Mouse (Mus musculus) myocyte (in vitro differentiated cells): ENCODE measurements around the gene Perm1.

Experiments
- CEBPB ChIP-seq: IDR thresholded peaks from 2 replicates; pipeline ENCODE4 v1.6.1; 2011; ENCODE audit warnings: mild to moderate bottlenecking, moderate library complexity; ENCODE audit not compliant: poor library complexity, insufficient read depth, severe bottlenecking
- E2F4 ChIP-seq: IDR thresholded peaks from one replicate; pipeline ENCODE4 v1.6.1; 2011; ENCODE audit warnings: mild to moderate bottlenecking, control low read depth, moderate library complexity; ENCODE audit not compliant: insufficient read depth
- MAX ChIP-seq: IDR thresholded peaks from one replicate; pipeline ENCODE4 v1.6.1; 2011; ENCODE audit warnings: low read depth, mild to moderate bottlenecking, control low read depth
- MYOD1 ChIP-seq, 3 experiments: IDR thresholded peaks; one replicate each; pipeline ENCODE4 v1.6.1; 2011; ENCODE audit warnings: control low read depth in 2 of 3, low read depth in 2 of 3, mild to moderate bottlenecking in 2 of 3, moderate library complexity in 1 of 3; ENCODE audit not compliant: insufficient read length in 2 of 3, control insufficient read depth in 1 of 3
- MYOG ChIP-seq, 3 experiments: IDR thresholded peaks; one replicate each; pipeline ENCODE4 v1.6.1; 2011; ENCODE audit warnings: control low read depth in 2 of 3, low read depth in 2 of 3, mild to moderate bottlenecking in 2 of 3; ENCODE audit not compliant: insufficient read length in 2 of 3, control insufficient read depth in 1 of 3, insufficient read depth in 1 of 3
- POLR2A ChIP-seq: IDR thresholded peaks from one replicate; pipeline ENCODE4 v1.6.1; 2011; ENCODE audit warnings: low read depth, mild to moderate bottlenecking, control low read depth, moderate library complexity; ENCODE audit not compliant: insufficient read length
- POLR2AphosphoS2 ChIP-seq: IDR thresholded peaks from one replicate; pipeline ENCODE4 v1.6.1; 2011; ENCODE audit warnings: low read depth, control low read depth; ENCODE audit not compliant: insufficient read length
- TCF3 ChIP-seq: IDR thresholded peaks from one replicate; pipeline ENCODE4 v1.6.1; 2011; ENCODE audit warnings: low read depth, control low read depth; ENCODE audit not compliant: insufficient read length
- USF1 ChIP-seq: IDR thresholded peaks from one replicate; pipeline ENCODE4 v1.6.1; 2011; ENCODE audit warnings: low read depth, mild to moderate bottlenecking, control low read depth, moderate library complexity

DNA sequence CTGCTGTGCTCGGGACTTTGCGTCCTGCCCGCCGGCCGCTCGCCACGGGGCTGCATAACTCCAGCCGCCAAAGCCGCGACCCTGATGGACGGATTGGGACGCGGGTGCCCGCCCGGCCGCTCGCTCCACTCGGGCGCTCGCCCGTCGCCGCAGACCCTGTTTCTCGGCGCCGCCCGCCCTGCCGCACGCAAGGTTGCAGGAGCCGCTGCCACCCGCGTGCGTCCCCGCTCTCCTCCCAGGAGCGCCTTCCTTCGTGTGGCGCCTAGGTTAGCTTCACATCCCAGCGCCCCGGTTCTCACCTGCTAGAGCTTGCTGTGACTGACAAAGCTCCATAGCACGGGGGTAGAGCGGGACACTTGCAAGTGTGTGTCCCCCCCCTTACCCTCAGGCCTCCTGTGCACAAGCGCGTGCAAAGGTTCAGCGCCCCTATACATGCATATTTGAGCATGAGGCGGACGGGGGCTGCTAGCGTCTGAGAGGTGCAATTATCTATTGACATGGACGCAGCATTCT lies 19.1 kb downstream of the Perm1 start, which contains the start of gene Plekhn1:
- TF ChIP-seq POLR2A (peak; percentile 56), POLR2AphosphoS2 (no peak), E2F4 (no peak), MYOG (IDR thresholded peaks at IDR 0.05; ENCODE audit: control insufficient read depth in 1 of 3, insufficient read depth in 1 of 3, insufficient read length in 2 of 3, low read depth in 2 of 3) (peak in 1 of 3 experiments; percentile 58), USF1 (no peak), CEBPB (no peak), MAX (no peak), TCF3 (no peak), MYOD1 (IDR thresholded peaks at IDR 0.05; ENCODE audit: control insufficient read depth in 1 of 3, insufficient read length in 2 of 3, low read depth in 2 of 3) (no peak)
